ENCODE assay signal across 8 mouse cellular contexts in the genomic region with DNA sequence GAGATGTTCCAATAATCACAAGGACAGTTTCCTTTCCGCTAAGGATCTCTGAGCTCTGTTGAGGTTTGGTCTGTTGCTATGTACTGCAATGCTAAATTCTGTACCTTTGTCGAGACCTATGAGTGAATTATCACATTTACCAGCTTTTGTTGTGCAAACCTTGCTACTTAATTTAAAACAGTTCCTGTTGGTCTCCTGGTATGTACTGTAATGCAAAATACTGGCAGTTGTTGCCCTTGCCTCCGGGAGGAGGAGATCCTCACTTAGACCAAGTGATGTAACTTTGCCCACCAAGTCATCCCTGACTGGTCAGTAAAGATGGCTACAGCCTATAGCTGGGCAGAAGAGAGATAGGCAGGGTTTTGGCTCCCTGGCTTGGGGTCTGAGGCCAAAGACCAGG. TPM values are rescaled to one million over a fixed set of nuclear protein-coding genes. Genes with fewer than 3 reads are reported as not detected.
DNase-seq lines count a peak whose midpoint lies in the region; ATAC-seq lines count a peak whose summit lies in the region.

A gene (plus strand): TSS at position 337 of the 400 bp plus-strand sequence.

- H3K4me1 ChIP-seq in intestine, embryonic 16.5 days (ENCODE audit: control insufficient read depth, insufficient read depth, low read length): peaks cover 5% of the 10 kb centered on the region
- H3K4me1 ChIP-seq in midbrain, embryonic 10.5 days: peaks cover 13% of the 10 kb centered on the region

- no peak for DNase-seq in layer of hippocampus, adult 18-20 months (ENCODE audit: low spot score in 2 of 2)
- DNase-seq in layer of hippocampus, adult 9-10 months (ENCODE audit: low spot score): no peak
- no peak for DNase-seq in adrenal gland, postnatal 25 days
- no peak for DNase-seq in gastrocnemius, postnatal 25 days
- DNase-seq in midbrain, embryonic 10.5 days (ENCODE audit: low spot score): no peak
- no peak for DNase-seq in MN1 (ENCODE audit: low spot score)
- no peak for DNase-seq in testis, postnatal 10 days (ENCODE audit: low spot score)

- H3K27ac ChIP-seq in intestine, embryonic 16.5 days (ENCODE audit: low read length): no peak within 1 kb of the TSS
- H3K27ac ChIP-seq in midbrain, embryonic 10.5 days (replicated peaks): no peak within 1 kb of the TSS

- H3K27me3 ChIP-seq in intestine, embryonic 16.5 days (replicated peaks; ENCODE audit: control insufficient read depth, insufficient read depth, low read length): no peaks in the 10 kb centered on the region
- H3K27me3 ChIP-seq in midbrain, embryonic 10.5 days (ENCODE audit: low read depth, poor library complexity, severe bottlenecking): no peaks in the 10 kb centered on the region

- H3K4me3 ChIP-seq in intestine, embryonic 16.5 days (ENCODE audit: low read length): no peak within 1 kb of the TSS
- no peak within 1 kb of the TSS for H3K4me3 ChIP-seq in midbrain, embryonic 10.5 days

- H3K9ac ChIP-seq in intestine, embryonic 16.5 days (ENCODE audit: low read depth, low read length): no peak within 1 kb of the TSS

- no peak for ATAC-seq in intestine, embryonic 16.5 days

- no peak within 1 kb of the TSS for H3K4me2 ChIP-seq in intestine, embryonic 16.5 days (ENCODE audit: low read depth, low read length)

- WGBS in intestine, embryonic 16.5 days: 91% methylated on average over 3 of the region's 3 CpGs
- WGBS in midbrain, embryonic 10.5 days: 84% methylated on average over 3 of the region's 3 CpGs

- no peaks in the 10 kb centered on the region for H3K9me3 ChIP-seq in intestine, embryonic 16.5 days (ENCODE audit: control insufficient read depth, low read length)
- no peaks in the 10 kb centered on the region for H3K9me3 ChIP-seq in midbrain, embryonic 10.5 days (replicated peaks)

- H3K36me3 ChIP-seq in intestine, embryonic 16.5 days (ENCODE audit: control insufficient read depth, insufficient read depth, low read length): no peaks in the 10 kb centered on the region
- H3K36me3 ChIP-seq in midbrain, embryonic 10.5 days: peaks cover 5% of the 10 kb centered on the region

RNA-seq across cellular contexts. Expression of the gene that starts here (rescaled TPM):
- total RNA-seq in layer of hippocampus, adult 18-20 months (2021): 10 to 100 TPM; 91.5 to 97.2 TPM
- total RNA-seq in adrenal gland, postnatal 25 days (2021): 199 and 214 TPM in 2 replicates
- total RNA-seq in gastrocnemius, postnatal 25 days (2021): 10 to 100 TPM; 52.2 to 63.2 TPM
- polyA plus RNA-seq in intestine, embryonic 16.5 days (2015; fragmentation: Nextera tagmentation; extraction: Ambion mirVana): 371 and 377 TPM in 2 replicates
- 201 and 207 TPM in 2 replicates for polyA plus RNA-seq in midbrain, embryonic 10.5 days (2016; fragmentation: Nextera tagmentation; extraction: Ambion mirVana)
